Mouse (Mus musculus): ENCODE data around the gene Gm20547.

- TF ChIP-seq POLR2A (IDR thresholded peaks at IDR 0.05; ENCODE audit: extremely low read depth, insufficient read depth, low read length) (no peak), CTCF (IDR thresholded peaks at IDR 0.05; ENCODE audit: extremely low read depth, insufficient read depth, low read length) (no peak)
Measured at GRCm38 (mm10) chr17:34853511-34853910, 28.3 kb downstream of the Gm20547 start.
